Mouse (Mus musculus) MEL (cell line): ENCODE data around the gene Gucd1. TPM values are rescaled to one million over a fixed set of nuclear protein-coding genes. Genes with fewer than 3 reads are reported as not detected.
"Not testable (repeated sequence)": the region's sequence is repeated elsewhere in the genome, so short reads cannot be mapped to it uniquely, and the experiment has no call there.

Experiments used
- DNase-seq: peaks from one replicate; pipeline ENCODE4 v3.0.0; 2011; ENCODE audit warnings: low read depth, low spot score
- H3K27ac ChIP-seq: 2 replicates; pipeline ENCODE4 v1.5.1; 2012; ENCODE audit warnings: low read depth, mild to moderate bottlenecking, control low read depth, low read length, moderate library complexity; ENCODE audit not compliant: control insufficient read depth
- H3K27me3 ChIP-seq, 2 experiments: fragments of 150-350 bp in 1 of 2; sonication (generic) in 1 of 2; 2 replicates each; pipeline ENCODE4 v1.6.1; 2012; ENCODE audit warnings: low read length in 2 of 2, mild to moderate bottlenecking in 2 of 2, improper control_type of control experiment in 1 of 2, moderate library complexity in 1 of 2; ENCODE audit not compliant: insufficient read depth in 2 of 2, control insufficient read depth in 1 of 2
- H3K36me3 ChIP-seq, 2 experiments: 2 replicates each; pipeline ENCODE4 v1.6.1; 2012 to 2014; ENCODE audit warnings: low read length in 2 of 2, improper control_type of control experiment in 1 of 2, inconsistent platforms in 1 of 2, mild to moderate bottlenecking in 1 of 2; ENCODE audit not compliant: insufficient read depth in 2 of 2, control insufficient read depth in 1 of 2
- H3K4me1 ChIP-seq, 2 experiments: fragments of 150-350 bp in 1 of 2; sonication (generic) in 1 of 2; 2 replicates each; pipeline ENCODE4 v1.6.1; 2012; ENCODE audit warnings: low read length in 2 of 2, improper control_type of control experiment in 1 of 2, mild to moderate bottlenecking in 1 of 2; ENCODE audit not compliant: insufficient read depth in 2 of 2, control insufficient read depth in 1 of 2
- H3K4me3 ChIP-seq, 2 experiments: fragments of 150-350 bp in 1 of 2; sonication (generic) in 1 of 2; 2 replicates each; pipeline ENCODE4 v1.5.1; 2012; ENCODE audit warnings: low read depth in 2 of 2, low read length in 2 of 2, mild to moderate bottlenecking in 2 of 2, moderate library complexity in 2 of 2, control low read depth in 1 of 2, improper control_type of control experiment in 1 of 2; ENCODE audit not compliant: control insufficient read depth in 1 of 2, insufficient read depth in 1 of 2
- H3K79me2 ChIP-seq: 2 replicates; pipeline ENCODE4 v1.6.1; 2012; ENCODE audit warnings: mild to moderate bottlenecking, low read length, moderate library complexity; ENCODE audit not compliant: control insufficient read depth, poor library complexity, insufficient read depth
- H3K9ac ChIP-seq: 2 replicates; pipeline ENCODE4 v1.6.1; 2012; ENCODE audit warnings: low read depth, mild to moderate bottlenecking, control low read depth, low read length, moderate library complexity; ENCODE audit not compliant: control insufficient read depth, poor library complexity, severe bottlenecking
- H3K9me3 ChIP-seq: fragments of 150-350 bp; sonication (generic); replicated peaks from 2 replicates; pipeline ENCODE4 v1.6.1; 2012; ENCODE audit warnings: mild to moderate bottlenecking, low read length, improper control_type of control experiment, moderate library complexity; ENCODE audit not compliant: insufficient read depth
- CHD1 ChIP-seq: IDR thresholded peaks from 2 replicates; pipeline ENCODE4 v1.6.1; 2012; ENCODE audit warnings: low read depth, mild to moderate bottlenecking, inconsistent platforms, low read length, improper control_type of control experiment
- CHD2 ChIP-seq: IDR thresholded peaks from 2 replicates; pipeline ENCODE4 v1.6.1; 2011; ENCODE audit warnings: low read length, improper control_type of control experiment
- CTCF ChIP-seq, 3 experiments: IDR thresholded peaks in 2 of 3; conservative IDR thresholded peaks in 1 of 3; 2 replicates each; pipeline ENCODE4 v1.5.1; 2011 to 2012; ENCODE audit warnings: low read length in 3 of 3, low read depth in 2 of 3, mild to moderate bottlenecking in 2 of 3, improper control_type of control experiment in 1 of 3, inconsistent platforms in 1 of 3, mixed read lengths in 1 of 3, moderate library complexity in 1 of 3; ENCODE audit not compliant: control insufficient read depth in 1 of 3, insufficient read depth in 1 of 3, poor library complexity in 1 of 3, severe bottlenecking in 1 of 3
- GABPA ChIP-seq: IDR thresholded peaks from 2 replicates; pipeline ENCODE4 v1.6.1; 2012; ENCODE audit warnings: low read depth, mild to moderate bottlenecking, inconsistent platforms, low read length, improper control_type of control experiment, moderate library complexity
- JUND ChIP-seq: IDR thresholded peaks from 2 replicates; pipeline ENCODE4 v1.6.1; 2011; ENCODE audit warnings: low read depth, mild to moderate bottlenecking, improper control_type of control experiment, low read length
- MAX ChIP-seq: IDR thresholded peaks from 2 replicates; pipeline ENCODE4 v1.6.1; 2011; ENCODE audit warnings: low read length, improper control_type of control experiment
- MEF2A ChIP-seq: IDR thresholded peaks from 2 replicates; pipeline ENCODE4 v1.6.1; 2014; ENCODE audit warnings: low read depth, mild to moderate bottlenecking, inconsistent platforms, low read length, improper control_type of control experiment; ENCODE audit not compliant: poor library complexity, insufficient replicate concordance, severe bottlenecking; ENCODE audit errors: extremely low read depth
- NELFE ChIP-seq: IDR thresholded peaks from 2 replicates; pipeline ENCODE4 v1.6.1; 2011; ENCODE audit warnings: low read depth, low read length, improper control_type of control experiment
- NRF1 ChIP-seq: IDR thresholded peaks from 2 replicates; pipeline ENCODE4 v1.6.1; 2014; ENCODE audit warnings: low read depth, mild to moderate bottlenecking, inconsistent platforms, low read length, improper control_type of control experiment, moderate library complexity; ENCODE audit not compliant: poor library complexity, insufficient read depth, severe bottlenecking
- POLR2A ChIP-seq, 2 experiments: IDR thresholded peaks; 2 replicates each; pipeline ENCODE4 v1.6.1; 2011 to 2012; ENCODE audit warnings: low read length in 2 of 2, mild to moderate bottlenecking in 2 of 2, control low read depth in 1 of 2, improper control_type of control experiment in 1 of 2, low read depth in 1 of 2, moderate library complexity in 1 of 2; ENCODE audit not compliant: control insufficient read depth in 1 of 2, insufficient read depth in 1 of 2, poor library complexity in 1 of 2
- RAD21 ChIP-seq: IDR thresholded peaks from 2 replicates; pipeline ENCODE4 v1.6.1; 2011; ENCODE audit warnings: mild to moderate bottlenecking, low read depth, low read length, improper control_type of control experiment
- RCOR1 ChIP-seq: IDR thresholded peaks from 2 replicates; pipeline ENCODE4 v1.6.1; 2012; ENCODE audit warnings: low read depth, mild to moderate bottlenecking, inconsistent platforms, low read length, improper control_type of control experiment
- SMC3 ChIP-seq: IDR thresholded peaks from 2 replicates; pipeline ENCODE4 v1.6.1; 2011; ENCODE audit warnings: low read depth, low read length, improper control_type of control experiment
- TBP ChIP-seq: IDR thresholded peaks from 2 replicates; pipeline ENCODE4 v1.8.0; 2011; ENCODE audit warnings: low read depth, low read length, improper control_type of control experiment
- TCF12 ChIP-seq: IDR thresholded peaks from 2 replicates; pipeline ENCODE4 v1.6.1; 2014; ENCODE audit warnings: low read depth, mild to moderate bottlenecking, inconsistent platforms, low read length, improper control_type of control experiment, moderate library complexity
- UBTF ChIP-seq: IDR thresholded peaks from 2 replicates; pipeline ENCODE4 v1.6.1; 2012; ENCODE audit warnings: low read depth, mild to moderate bottlenecking, inconsistent platforms, low read length, improper control_type of control experiment, moderate library complexity, borderline replicate concordance; ENCODE audit not compliant: insufficient read depth
- USF1 ChIP-seq: IDR thresholded peaks from 2 replicates; pipeline ENCODE4 v1.6.1; 2014; ENCODE audit warnings: low read depth, mild to moderate bottlenecking, inconsistent platforms, low read length, improper control_type of control experiment, moderate library complexity
- USF2 ChIP-seq, 2 experiments: IDR thresholded peaks; 2 replicates each; pipeline ENCODE4 v1.6.1; 2011 to 2012; ENCODE audit warnings: improper control_type of control experiment in 2 of 2, low read length in 2 of 2, borderline replicate concordance in 1 of 2, inconsistent platforms in 1 of 2, low read depth in 1 of 2, mild to moderate bottlenecking in 1 of 2; ENCODE audit not compliant: insufficient read depth in 1 of 2
- ZC3H11A ChIP-seq: IDR thresholded peaks from 2 replicates; pipeline ENCODE4 v1.6.1; 2012; ENCODE audit warnings: low read depth, mild to moderate bottlenecking, inconsistent platforms, low read length, improper control_type of control experiment
- ZKSCAN1 ChIP-seq: IDR thresholded peaks from 2 replicates; pipeline ENCODE4 v1.6.1; 2012; ENCODE audit warnings: low read depth, mild to moderate bottlenecking, inconsistent platforms, low read length, improper control_type of control experiment, moderate library complexity
- ZNF384 ChIP-seq: IDR thresholded peaks from 2 replicates; pipeline ENCODE4 v1.6.1; 2012; ENCODE audit warnings: low read depth, mild to moderate bottlenecking, inconsistent platforms, low read length, improper control_type of control experiment
- polyA plus RNA-seq, 2 experiments: library from polyadenylated mRNA; stranded (reverse) in 1 of 2; unstranded in 1 of 2; fragments of >175 nt in 1 of 2; fragments of >200 nt in 1 of 2; gene quantifications; 2 replicates each; pipeline versions ENCODE4 v1.2.1 to v1.2.4; 2012; ENCODE audit warnings: low replicate concordance in 2 of 2, low read depth in 1 of 2; ENCODE audit not compliant: insufficient read length in 2 of 2, insufficient read depth in 1 of 2, missing spikeins in 1 of 2
- total RNA-seq: library from RNA; depleted of rRNA; stranded (reverse); fragments of 300-350 nt; gene quantifications from 2 replicates; pipeline ENCODE4 v1.2.3, GENCODE M21; 2012

Gene Gucd1
- total and polyA plus RNA-seq, 3 experiments: 18.7 to 30.7 TPM; not detected in 1

DNA sequence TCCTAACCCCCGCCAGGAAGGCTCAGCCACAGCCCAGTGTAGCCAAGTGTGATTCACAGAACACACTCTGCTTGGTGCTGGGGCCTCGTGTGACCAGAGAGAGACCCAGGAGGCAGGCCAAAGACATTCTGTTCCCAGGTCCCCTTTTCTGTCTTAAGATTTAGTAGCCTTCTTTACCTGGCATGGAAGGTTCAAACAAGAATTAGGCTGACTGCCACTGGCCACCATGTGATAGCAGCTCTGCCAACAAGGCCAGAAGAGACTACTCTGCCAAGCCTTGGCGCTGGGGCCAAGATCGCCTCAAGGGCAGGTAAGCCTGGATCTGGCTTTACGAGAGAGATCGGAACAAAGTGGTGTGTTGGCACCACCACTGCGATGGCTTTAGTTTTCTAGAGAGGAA, 7.3 kb downstream of the Gucd1 start:
- peaks cover 2 to 18% of the 10 kb centered on the region in 2 experiments; a peak in 3 of 4 replicates for H3K36me3 ChIP-seq
- H3K4me1 ChIP-seq: peaks cover 12 to 21% of the 10 kb centered on the region in 2 experiments

GRCm38 (mm10) chr10:75505928-75506327, 11.8 kb downstream of the Gucd1 start:
- peak; percentile 65 for TF ChIP-seq ZNF384
- not testable (repeated sequence) for H3K9ac ChIP-seq, H3K27ac ChIP-seq, H3K79me2 ChIP-seq, H3K9me3 ChIP-seq, DNase-seq, H3K4me3 ChIP-seq, H3K27me3 ChIP-seq, H3K36me3 ChIP-seq
- H3K4me1 ChIP-seq: peaks cover 0 to 11% of the 10 kb centered on the region in 2 experiments; a peak in 2 of 4 replicates

More for the DNA sequence above, 7.3 kb downstream of the Gucd1 start:
- DNase-seq: no peak
- Histone ChIP-seq H3K9ac (no peak overlapping the region), H3K27me3 (no peaks in the 10 kb centered on the region), H3K79me2 (no peaks in the 10 kb centered on the region), H3K9me3 (no peaks in the 10 kb centered on the region), H3K4me3 (no peak overlapping the region), H3K27ac (no peak overlapping the region)
- TF ChIP-seq CHD1 (no peak), ZC3H11A (no peak), TCF12 (no peak), UBTF (no peak), ZKSCAN1 (no peak), TBP (no peak), NRF1 (no peak), CTCF (IDR thresholded peaks at IDR 0.05 in 2 of 3, conservative IDR thresholded peaks at IDR 0.05 in 1 of 3; ENCODE audit: control insufficient read depth in 1 of 3, insufficient read depth in 1 of 3, low read depth in 2 of 3, low read length in 3 of 3, poor library complexity in 1 of 3, severe bottlenecking in 1 of 3) (no peak), GABPA (no peak), CHD2 (no peak), JUND (no peak), RAD21 (no peak), POLR2A (IDR thresholded peaks at IDR 0.05; ENCODE audit: control insufficient read depth in 1 of 2, insufficient read depth in 1 of 2, low read depth in 1 of 2, low read length in 2 of 2, poor library complexity in 1 of 2) (no peak), NELFE (no peak), SMC3 (no peak), RCOR1 (no peak), MAX (no peak), USF1 (no peak), USF2 (IDR thresholded peaks at IDR 0.05; ENCODE audit: borderline replicate concordance in 1 of 2, insufficient read depth in 1 of 2, low read depth in 1 of 2, low read length in 2 of 2) (no peak), MEF2A (no peak)
